Mouse (Mus musculus): Measurements from ENCODE around the gene Mtg2.
A peak's percentile ranks its signal among the peaks of the same experiment; 100 is the strongest.

Mtg2 gene

GRCm38 (mm10) chr2:180070481-180071453 lies at the start of gene Mtg2:
Gene Mtg2 (plus strand): TSS chr2:180070588.
- DNase-seq (ENCODE audit: low read depth, low spot score), result peak; percentile 88

DNA sequence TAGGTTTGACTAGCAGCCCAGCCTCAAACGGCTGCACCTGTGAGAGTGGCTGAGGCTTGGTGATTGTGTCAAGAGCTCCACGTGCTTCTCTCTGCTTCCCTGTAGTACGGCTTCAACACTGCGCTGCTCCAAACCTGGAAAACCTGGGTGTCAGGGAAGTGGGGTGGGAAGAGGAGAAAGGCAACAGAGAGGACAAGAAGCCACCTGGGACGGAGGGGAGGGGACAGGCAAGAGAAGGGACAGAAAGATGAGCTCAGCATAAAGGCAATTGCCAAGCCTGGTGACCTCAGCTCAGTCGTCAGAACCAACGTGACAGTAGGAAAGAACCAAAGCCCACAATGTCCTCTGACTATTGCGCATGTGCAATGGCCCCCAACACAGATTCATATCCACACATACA lies 49.5 kb upstream of the Mtg2 start:
- no peak for DNase-seq (ENCODE audit: low read depth, low spot score)

DNA sequence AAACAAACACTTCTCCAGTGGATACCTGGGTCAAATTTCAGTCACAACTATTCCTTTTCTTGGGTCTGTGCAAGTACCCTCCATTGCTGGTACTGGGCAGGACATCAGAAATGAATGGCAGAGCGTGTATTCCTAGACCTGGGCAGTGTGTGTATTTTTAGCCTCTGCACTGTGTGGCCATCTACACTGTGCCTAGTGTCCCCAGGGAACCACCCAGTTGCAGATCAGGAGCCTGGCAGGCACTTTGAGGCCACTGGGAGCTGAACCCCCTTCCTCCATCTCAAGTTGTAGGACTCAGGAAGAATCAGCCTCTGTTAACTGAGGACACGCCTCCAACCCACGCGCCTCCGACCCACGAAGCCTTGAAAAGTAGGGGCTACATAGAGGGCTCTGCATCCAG lies 47.6 kb upstream of the Mtg2 start:
- DNase-seq (ENCODE audit: low read depth, low spot score), result no peak

DNA sequence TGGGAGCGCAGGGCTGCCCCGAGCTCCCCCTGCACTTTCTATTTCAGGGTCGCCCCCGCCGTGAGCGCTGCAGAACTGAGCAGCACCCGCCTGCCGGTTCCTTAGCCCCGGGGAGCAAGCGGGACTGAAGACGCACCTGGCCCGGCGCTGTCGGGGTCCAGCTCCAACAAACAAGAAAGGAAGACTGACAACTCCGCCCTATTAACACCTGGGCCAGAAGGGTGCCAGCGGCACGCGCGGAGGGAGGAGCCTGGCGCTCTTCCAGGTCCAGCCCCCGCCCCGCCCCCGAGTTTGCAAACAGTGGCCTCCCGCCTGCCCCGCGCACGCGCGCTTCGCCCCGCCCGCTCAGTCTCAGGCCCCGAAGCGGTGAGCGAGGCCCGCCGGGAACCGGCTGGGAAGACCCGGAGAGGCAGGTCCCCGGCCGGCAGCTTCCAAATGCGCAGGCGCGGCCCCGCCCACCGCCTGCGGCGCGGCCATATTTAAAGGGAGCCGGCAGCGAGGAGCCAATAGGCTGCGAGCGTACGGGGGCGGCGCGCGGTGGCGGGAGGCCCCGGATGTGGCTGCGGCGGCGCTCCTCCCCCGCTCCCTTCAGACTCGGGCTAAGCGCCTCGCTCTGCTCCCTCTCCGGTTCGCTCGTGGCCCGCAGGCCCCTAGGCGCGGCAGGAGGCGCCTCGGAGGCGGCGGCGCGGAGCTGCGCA lies 45.8 kb upstream of the Mtg2 start, which contains the start of gene Lsm14b:
TSS of gene Lsm14b (plus strand) at position 587 of the 698 bp plus-strand sequence.
- DNase-seq (ENCODE audit: low read depth, low spot score), result peak; percentile 97

GRCm38 (mm10) chr2:180025135-180025860 lies 45.1 kb upstream of the Mtg2 start:
- DNase-seq (ENCODE audit: low read depth, low spot score), result no peak

- no peak for DNase-seq (ENCODE audit: low read depth, low spot score)
Observed at GRCm38 (mm10) chr2:180025861-180026200, 44.6 kb upstream of the Mtg2 start.

GRCm38 (mm10) chr2:180027768-180028167 lies 42.6 kb upstream of the Mtg2 start:
- no peak for DNase-seq (ENCODE audit: low read depth, low spot score)

DNA sequence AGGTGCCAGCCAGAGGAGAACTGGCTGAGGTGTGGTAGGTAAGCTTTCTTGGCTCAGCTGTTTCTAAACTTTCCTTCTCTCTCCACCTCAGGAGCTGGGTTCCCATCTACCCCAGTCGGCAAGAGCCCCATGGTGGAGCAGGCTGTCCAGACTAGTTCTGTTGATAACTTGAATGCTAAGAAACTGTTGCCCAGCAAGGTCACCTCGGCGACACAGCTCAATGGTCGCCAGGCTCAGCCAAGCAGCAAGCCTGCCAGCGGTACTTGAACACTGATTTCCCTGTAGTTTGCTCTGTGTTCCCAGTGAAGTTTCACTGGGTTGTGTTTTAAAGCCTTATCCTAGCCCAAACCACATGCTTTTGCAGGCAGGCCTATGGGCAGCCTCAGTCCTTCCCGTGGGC lies 39.1 kb upstream of the Mtg2 start:
- DNase-seq (ENCODE audit: low read depth, low spot score), result no peak

DNA sequence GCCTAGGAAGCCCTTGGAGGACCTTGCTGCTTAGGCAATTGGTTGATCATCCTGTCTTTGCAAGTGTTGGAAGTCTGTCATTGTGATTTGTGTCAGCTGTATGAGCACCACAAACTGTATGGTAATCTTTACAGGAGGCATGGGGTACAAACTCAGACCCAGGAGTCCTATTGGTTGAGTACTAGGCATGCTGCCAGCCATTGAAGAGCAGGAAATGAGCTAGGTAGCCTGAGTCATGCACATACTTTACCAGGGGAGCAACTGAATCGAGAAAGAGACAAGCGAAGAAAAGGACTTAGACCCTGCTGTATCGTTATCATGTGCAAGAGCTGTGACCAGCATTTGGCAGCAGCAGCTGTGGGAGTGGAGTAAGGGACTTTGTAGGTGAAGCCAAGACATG lies 37.5 kb upstream of the Mtg2 start:
- no peak for DNase-seq (ENCODE audit: low read depth, low spot score)

GRCm38 (mm10) chr2:180033956-180034355 lies 36.4 kb upstream of the Mtg2 start:
- no peak for DNase-seq (ENCODE audit: low read depth, low spot score)

- no peak for DNase-seq (ENCODE audit: low read depth, low spot score)
Observed at GRCm38 (mm10) chr2:180034753-180035152, 35.6 kb upstream of the Mtg2 start.

GRCm38 (mm10) chr2:180040406-180040805 lies 30.0 kb upstream of the Mtg2 start:
- no peak for DNase-seq (ENCODE audit: low read depth, low spot score)

DNA sequence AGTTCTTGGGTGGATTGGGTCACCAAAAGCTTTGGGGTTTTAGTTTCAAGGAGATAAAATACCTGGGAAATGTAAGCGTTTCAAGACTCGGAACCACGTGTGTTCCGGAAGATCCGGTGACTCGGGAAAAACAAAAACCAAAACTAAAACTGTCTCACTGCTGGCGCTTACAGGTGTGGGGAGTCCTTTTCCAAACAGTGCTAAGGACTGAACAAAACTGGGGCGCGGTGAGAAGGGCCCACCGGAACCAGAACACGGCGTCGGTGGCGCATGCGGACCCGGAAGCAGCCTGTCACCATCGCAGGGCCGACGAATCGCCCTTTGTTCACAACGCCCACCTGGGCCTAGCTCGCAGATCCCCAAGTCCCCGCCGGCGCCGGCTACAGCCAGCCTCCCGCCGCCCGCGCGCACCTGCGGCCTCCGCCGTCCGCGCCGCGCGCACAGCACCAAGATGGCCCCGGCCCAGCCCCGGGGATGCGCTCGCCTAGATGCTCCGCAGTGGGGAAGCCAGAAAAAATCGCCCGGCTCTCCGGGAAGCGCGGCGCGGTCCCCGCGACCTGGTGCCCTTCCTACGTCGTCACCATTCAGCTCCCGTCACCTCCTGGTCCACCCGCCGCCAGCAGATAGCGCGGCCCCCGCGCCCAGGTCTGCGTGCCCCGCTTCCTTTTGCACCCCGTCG lies 28.7 kb upstream of the Mtg2 start:
- DNase-seq (ENCODE audit: low read depth, low spot score), result no peak

- peak; percentile 83 for DNase-seq (ENCODE audit: low read depth, low spot score)
Observed at GRCm38 (mm10) chr2:180042256-180042857, 28.0 kb upstream of the Mtg2 start, which contains the start of the genes Psma7 and Ss18l1. Gene Psma7 (minus strand): TSS chr2:180042433. Gene Ss18l1 (plus strand): TSS chr2:180042509.

DNA sequence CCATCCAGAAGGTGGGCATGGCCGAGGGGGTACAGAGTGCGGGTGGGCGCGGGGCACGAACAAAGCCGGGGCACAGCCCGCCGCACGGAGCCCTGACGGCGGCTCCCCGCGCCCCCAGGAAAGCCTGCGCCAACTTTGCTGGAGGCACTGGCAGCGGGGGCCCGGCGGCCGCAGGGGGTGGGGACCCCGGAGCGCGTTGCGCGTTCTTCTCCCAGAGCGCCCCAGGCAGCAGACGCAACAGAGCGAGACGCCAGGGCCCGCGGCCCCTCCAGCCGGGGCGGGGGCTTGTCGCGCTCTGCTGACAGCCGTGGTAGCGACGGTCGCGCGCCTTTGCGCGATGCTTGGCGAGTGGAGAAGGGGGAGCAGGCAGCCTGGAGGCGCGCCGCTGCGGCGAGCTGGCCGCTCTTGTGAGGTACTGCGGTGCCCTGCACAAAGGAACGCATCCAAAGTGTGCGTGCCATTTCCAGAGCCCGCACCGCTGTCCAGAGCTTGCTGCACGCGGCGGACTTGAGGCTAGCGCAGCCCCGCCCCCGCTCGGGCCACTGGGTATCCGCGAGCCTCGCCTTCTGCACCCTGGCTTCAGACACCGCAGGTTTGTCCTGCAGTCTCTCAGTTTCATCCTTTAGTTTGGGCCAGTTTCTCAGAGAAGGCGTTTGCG lies 27.4 kb upstream of the Mtg2 start:
- DNase-seq (ENCODE audit: low read depth, low spot score), result no peak

GRCm38 (mm10) chr2:180045283-180045682 lies 25.1 kb upstream of the Mtg2 start:
- DNase-seq (ENCODE audit: low read depth, low spot score), result no peak

DNA sequence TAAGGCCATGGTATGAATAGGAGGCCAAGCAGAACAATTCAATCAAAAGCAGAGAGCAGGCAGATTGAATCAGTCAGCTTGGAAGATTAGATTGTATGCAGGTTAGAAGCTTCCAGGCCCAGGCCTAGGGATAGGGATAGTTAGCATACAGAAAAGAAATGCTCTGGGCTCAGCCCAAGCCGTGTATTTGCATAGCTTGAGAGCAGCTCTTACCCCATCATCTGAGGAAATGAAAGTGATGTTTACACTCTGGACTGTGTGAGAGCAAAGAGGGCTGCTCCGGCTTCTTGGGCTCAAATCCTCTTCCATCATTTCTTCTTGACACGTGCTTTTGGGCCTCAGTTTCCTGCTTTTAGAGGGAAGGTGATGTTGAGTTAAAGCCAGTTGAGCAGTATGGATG lies 22.8 kb upstream of the Mtg2 start:
- no peak for DNase-seq (ENCODE audit: low read depth, low spot score)

GRCm38 (mm10) chr2:180047980-180048635 lies 22.3 kb upstream of the Mtg2 start:
- no peak for DNase-seq (ENCODE audit: low read depth, low spot score)

DNA sequence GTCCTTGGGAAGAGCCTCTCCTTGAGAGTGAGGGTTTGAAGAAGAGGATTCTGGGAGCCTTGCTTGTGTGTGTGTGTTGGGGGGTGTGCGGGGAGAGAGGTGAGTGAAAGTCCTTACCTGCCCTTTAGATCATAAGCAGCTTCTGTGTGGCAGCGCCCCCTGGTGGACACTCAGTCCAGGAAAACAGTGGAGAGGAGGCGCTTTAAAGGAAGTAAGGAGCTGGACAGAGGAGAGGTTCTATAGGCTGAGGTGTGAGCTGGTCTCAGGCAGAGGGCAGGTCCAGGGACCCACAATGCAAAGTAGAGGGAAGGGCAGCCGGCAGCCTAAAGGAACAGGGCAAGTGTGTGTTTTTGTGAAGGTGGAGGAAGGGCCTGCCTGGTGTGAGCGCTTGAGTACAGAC lies 19.4 kb upstream of the Mtg2 start:
- peak; percentile 59 for DNase-seq (ENCODE audit: low read depth, low spot score)
